ENCODE assay signal across 13 mouse cellular contexts in genomic region chr8:103948474-103948873, GRCm38 (mm10).
DNase-seq lines count a peak whose midpoint lies in the region; ATAC-seq and TF ChIP-seq lines count a peak whose summit lies in the region.
"Had no signal": no experiment of that assay in that cellular context is flagged by ENCODE, and none has a peak within 500 bp of the region (broad histone marks: within the 10 kb centered on the region; RNA-seq: fewer than 3 reads in every experiment).

No protein-coding gene starts in this region.

- H3K27ac ChIP-seq in left cerebral cortex, adult 2 months = no peak overlapping the region
- no peak overlapping the region for H3K27ac ChIP-seq in CH12.LX (ENCODE audit: insufficient read depth, low read depth)
- H3K27ac ChIP-seq: forebrain, embryonic 13.5 days; hindbrain, embryonic 10.5 days; limb, embryonic 10.5 days; macrophage had no signal

- H3K4me1 ChIP-seq in CH12.LX (ENCODE audit: control insufficient read depth in 1 of 2, insufficient read depth in 2 of 2) = peaks cover 3 to 7% of the 10 kb centered on the region in 2 experiments
- H3K4me1 ChIP-seq: forebrain, embryonic 13.5 days; hindbrain, embryonic 10.5 days had no signal

- intact Hi-C loops in left cerebral cortex, adult 2 months (cut with DNase I) = loop anchor here (10.0 kb wide), 1 partner anchor 1164 kb away; the partner anchor contains the start of gene Cdh11

- TF ChIP-seq RAD21 in CH12.LX (IDR thresholded peaks at IDR 0.05; ENCODE audit: low read depth, low read length) = peak; percentile 34

- H3K27me3 ChIP-seq in CH12.LX (replicated peaks) = no peaks in the 10 kb centered on the region
- H3K27me3 ChIP-seq: forebrain, embryonic 13.5 days had no signal

- no peak overlapping the region for H3K4me3 ChIP-seq in left cerebral cortex, adult 2 months
- H3K4me3 ChIP-seq in CH12.LX (replicated peaks in 1 of 3; ENCODE audit: low read depth in 2 of 3, low read length in 2 of 3, poor library complexity in 1 of 3) = no peak overlapping the region
- H3K4me3 ChIP-seq: forebrain, embryonic 13.5 days; hindbrain, embryonic 10.5 days; limb, embryonic 10.5 days; myocyte had no signal

- no peak for DNase-seq in left cerebral cortex, adult 2 months (ENCODE audit: extremely low spot score in 1 of 2, low spot score in 2 of 2)
- DNase-seq in left cerebral cortex, adult 8-10 months (ENCODE audit: low spot score in 2 of 2) = no peak
- peak; percentile 22 for DNase-seq in CH12.LX (ENCODE audit: extremely low read depth)
- peak; percentile 57 for DNase-seq in ES-CJ7 (ENCODE audit: low read depth, low spot score)
- DNase-seq in forelimb bud, embryonic 11.5 days (ENCODE audit: low read depth, low spot score) = peak; percentile 9
- DNase-seq: kidney, postnatal 4 days had no signal

- no peaks in the 10 kb centered on the region for H3K9me3 ChIP-seq in CH12.LX (replicated peaks; ENCODE audit: low read length)
- H3K9me3 ChIP-seq: forebrain, embryonic 13.5 days; hindbrain, embryonic 10.5 days; limb, embryonic 10.5 days had no signal

- no peaks in the 10 kb centered on the region for H3K79me2 ChIP-seq in CH12.LX (replicated peaks; ENCODE audit: control insufficient read depth, extremely low read depth, insufficient read depth, poor library complexity, severe bottlenecking)

- in situ Hi-C loops in CH12.LX (cut with MboI; ENCODE audit: low pct_ligation_motif_present, low pct_unique_long_range_greater_than_20kb, low sequenced_read_pairs) = no loop called here

- peak; percentile 54 for TF ChIP-seq CTCF in left cerebral cortex, adult 2 months (IDR thresholded peaks at IDR 0.05)
- TF ChIP-seq CTCF in CH12.LX (conservative IDR thresholded peaks at IDR 0.05 in 1 of 2, IDR thresholded peaks at IDR 0.05 in 1 of 2; ENCODE audit: low read depth in 2 of 2, low read length in 2 of 2) = peak; percentile 56 to 64

- no peak for ATAC-seq in cerebellum, adult (ENCODE audit: insufficient number of reproducible peaks, low FRiP score, low TSS enrichment)
- ATAC-seq in granulocyte monocyte progenitor cell, adult 5-6 weeks (replicated peaks; ENCODE audit: poor library complexity, severe bottlenecking) = no peak
- ATAC-seq: forebrain, embryonic 13.5 days had no signal

- TF ChIP-seq POLR2A in CH12.LX (IDR thresholded peaks at IDR 0.05; ENCODE audit: low read depth, low read length) = no peak

- no peaks in the 10 kb centered on the region for H3K36me3 ChIP-seq in CH12.LX (replicated peaks in 1 of 2; ENCODE audit: control insufficient read depth in 1 of 2, insufficient read depth in 1 of 2, low read length in 1 of 2)
- H3K36me3 ChIP-seq: hindbrain, embryonic 10.5 days; limb, embryonic 10.5 days had no signal

- no peak overlapping the region for H3K4me2 ChIP-seq in CH12.LX (ENCODE audit: insufficient read depth, low read depth, poor library complexity, severe bottlenecking)
- H3K4me2 ChIP-seq: forebrain, embryonic 13.5 days had no signal

- TF ChIP-seq EP300 in CH12.LX (IDR thresholded peaks at IDR 0.05; ENCODE audit: low read length) = no peak

- dilution Hi-C loops in CH12.LX (cut with MboI; ENCODE audit: extremely low pct_ligation_motif_present, extremely low pct_unique_long_range_greater_than_20kb, low sequenced_read_pairs) = no loop called here

- H3K9ac ChIP-seq in CH12.LX (ENCODE audit: insufficient read depth, low read depth) = no peak overlapping the region
- H3K9ac ChIP-seq: forebrain, embryonic 13.5 days had no signal

TF ChIP-seq in CH12.LX, 34 proteins besides CTCF, POLR2A, EP300 and RAD21:
- TF ChIP-seq ELF1 (IDR thresholded peaks at IDR 0.05; ENCODE audit: low read depth, low read length) = no peak
- TF ChIP-seq SMC3 (IDR thresholded peaks at IDR 0.05; ENCODE audit: low read depth, low read length) = peak; percentile 53

Comparison
In these comparisons a context has a peak if more than half of its experiments do, and no peak if none do; other contexts are left out.
1. DNase-seq: peak in CH12.LX (single experiment), ES-CJ7 (single experiment) and forelimb bud, embryonic 11.5 days (single experiment); none in left cerebral cortex, adult 2 months (0 of 2) and left cerebral cortex, adult 8-10 months (0 of 2).